Mouse (Mus musculus): ENCODE data around the gene Fbxl21.

- TF ChIP-seq MAFK (IDR thresholded peaks at IDR 0.05; ENCODE audit: insufficient read depth, low read depth, low read length), result no peak
- no peak for TF ChIP-seq HCFC1 (IDR thresholded peaks at IDR 0.05; ENCODE audit: borderline replicate concordance, insufficient read depth, low read length)
- TF ChIP-seq ZNF384 (IDR thresholded peaks at IDR 0.05; ENCODE audit: low read depth, low read length), result no peak
- no peak for TF ChIP-seq ZC3H11A (IDR thresholded peaks at IDR 0.05; ENCODE audit: borderline replicate concordance, low read depth, low read length)
- no peak for TF ChIP-seq CHD2 (IDR thresholded peaks at IDR 0.05; ENCODE audit: low read depth, low read length)
Measured at GRCm38 (mm10) chr13:56478027-56478426, 44.2 kb upstream of the Fbxl21 start.

Data from ES-E14 (cell line).